Mouse (Mus musculus): ENCODE results near the gene Rasl10a. TPM values are rescaled to one million over a fixed set of nuclear protein-coding genes. Genes with fewer than 3 reads are reported as not detected.

The Rasl10a gene
- total and polyA plus RNA-seq, 3 experiments = 5.0 to 8.1 (median 5.4) TPM

DNA sequence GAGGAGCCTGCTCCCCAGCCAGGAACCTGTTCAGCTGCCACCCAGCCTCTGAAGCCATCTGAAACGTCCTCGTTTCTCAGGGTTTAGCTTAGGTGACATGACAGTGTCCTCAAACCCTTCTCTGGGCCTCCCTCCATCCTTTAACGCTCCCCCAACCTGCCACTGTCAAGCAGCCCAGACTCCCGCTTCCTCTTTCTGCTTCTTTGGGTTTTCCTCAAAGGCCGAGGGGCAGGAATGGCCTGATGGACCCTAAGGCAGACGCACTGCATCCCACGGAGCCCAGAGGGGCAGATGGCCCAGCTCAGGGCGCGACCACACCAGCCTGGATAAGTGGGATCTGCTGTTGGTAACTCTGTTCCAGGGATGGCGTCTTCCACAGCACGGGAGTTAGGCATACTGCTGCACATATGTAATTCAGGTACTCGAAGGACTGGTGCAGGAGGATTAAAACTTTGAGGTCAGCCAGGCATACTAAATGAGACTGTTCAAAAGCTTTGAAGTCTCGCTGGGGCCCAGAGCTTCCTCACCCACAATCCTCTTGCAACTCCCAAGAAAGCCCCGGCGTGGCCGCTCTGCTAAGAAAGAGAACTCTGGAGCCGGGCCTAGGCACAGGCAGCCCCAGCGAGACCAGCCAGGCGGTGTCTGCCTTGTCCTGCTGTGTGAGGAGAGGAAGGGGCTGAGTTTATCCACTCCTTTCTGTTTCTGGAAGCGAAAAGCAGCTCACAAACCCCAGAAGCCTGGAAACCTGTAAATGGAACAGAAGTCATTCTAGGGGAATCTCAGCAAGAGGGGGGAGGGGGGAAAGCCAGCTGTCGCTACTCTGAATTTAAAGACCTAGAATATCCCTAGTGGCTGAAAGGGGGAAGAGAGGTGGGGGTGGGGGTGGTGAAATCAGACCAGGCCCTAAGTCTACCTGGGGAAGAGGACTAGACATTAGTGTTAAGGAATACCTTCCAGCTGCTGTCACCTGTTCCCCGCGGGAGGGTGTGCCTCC, 1.7 kb upstream of the Rasl10a start:
- H3K27me3 ChIP-seq (ENCODE audit: control insufficient read depth, insufficient read depth, low read length) = no peaks in the 10 kb centered on the region
- H3K27ac ChIP-seq = no peak overlapping the region
- no peaks in the 10 kb centered on the region for H3K79me2 ChIP-seq (replicated peaks; ENCODE audit: control insufficient read depth, insufficient read depth, low read length)
- no peak overlapping the region for H3K4me3 ChIP-seq
- no peak for DNase-seq
- intact Hi-C loops (cut with DNase I) = no loop called here
- no peaks in the 10 kb centered on the region for H3K36me3 ChIP-seq (ENCODE audit: control insufficient read depth, insufficient read depth, low read length)
- H3K4me1 ChIP-seq (ENCODE audit: control insufficient read depth, insufficient read depth, low read length) = peaks cover 9% of the 10 kb centered on the region
- no peak for TF ChIP-seq POLR2A (IDR thresholded peaks at IDR 0.05; ENCODE audit: insufficient read depth, low read depth, low read length)
- TF ChIP-seq CTCF (IDR thresholded peaks at IDR 0.05) = no peak
- TF ChIP-seq EP300 (IDR thresholded peaks at IDR 0.05; ENCODE audit: insufficient read depth, low read depth, low read length) = no peak
- no peak overlapping the region for H3K9ac ChIP-seq (ENCODE audit: low read depth, low read length)
- 81% methylated on average over 23 of the region's 23 CpGs for WGBS

DNA sequence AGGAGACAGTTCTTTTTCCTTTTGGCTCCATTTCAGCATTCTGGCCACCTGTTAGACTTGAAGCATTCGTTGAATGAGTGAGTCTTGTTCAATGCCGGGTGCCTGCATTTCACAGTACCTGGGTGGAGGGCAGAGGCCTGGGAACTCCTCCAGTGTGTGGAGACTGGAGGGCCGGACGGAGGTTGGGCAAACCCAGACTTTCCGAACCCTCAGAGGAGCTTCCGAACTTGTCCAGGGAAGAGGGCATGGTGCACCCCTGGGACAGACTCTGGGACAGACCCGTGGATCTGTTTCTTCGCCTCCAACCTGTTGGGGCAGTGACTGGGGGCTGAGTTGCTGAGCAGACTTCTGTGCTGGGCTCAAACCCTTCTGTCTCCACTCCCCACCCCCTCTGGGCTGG, 864 bp upstream of the Rasl10a start:
- intact Hi-C loops (cut with DNase I) = no loop called here
- WGBS = 88% methylated on average over 8 of the region's 8 CpGs
- H3K4me3 ChIP-seq = no peak overlapping the region
- no peaks in the 10 kb centered on the region for H3K27me3 ChIP-seq (ENCODE audit: control insufficient read depth, insufficient read depth, low read length)
- no peaks in the 10 kb centered on the region for H3K36me3 ChIP-seq (ENCODE audit: control insufficient read depth, insufficient read depth, low read length)
- TF ChIP-seq POLR2A (IDR thresholded peaks at IDR 0.05; ENCODE audit: insufficient read depth, low read depth, low read length) (no peak), EP300 (IDR thresholded peaks at IDR 0.05; ENCODE audit: insufficient read depth, low read depth, low read length) (no peak), CTCF (IDR thresholded peaks at IDR 0.05) (no peak)
- no peak overlapping the region for H3K9ac ChIP-seq (ENCODE audit: low read depth, low read length)
- no peak overlapping the region for H3K27ac ChIP-seq
- no peaks in the 10 kb centered on the region for H3K79me2 ChIP-seq (replicated peaks; ENCODE audit: control insufficient read depth, insufficient read depth, low read length)
- peaks cover 9% of the 10 kb centered on the region for H3K4me1 ChIP-seq (ENCODE audit: control insufficient read depth, insufficient read depth, low read length)
- DNase-seq = no peak

DNA sequence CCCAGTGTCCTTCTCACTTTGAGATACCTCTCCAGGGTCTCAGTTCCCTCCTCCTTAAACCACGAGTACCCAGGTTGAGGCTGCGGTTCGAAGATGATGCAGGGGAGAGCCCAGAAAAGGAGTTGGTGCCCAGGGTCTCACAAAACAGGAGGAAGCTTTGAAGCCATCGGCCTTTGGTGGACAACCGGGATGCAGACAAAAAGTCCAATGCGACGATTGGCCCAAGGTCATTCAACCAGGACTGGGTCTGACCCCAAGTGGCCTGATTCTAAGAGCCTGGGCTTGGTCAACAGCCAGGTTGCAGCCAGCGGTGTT, 430 bp upstream of the Rasl10a start:
- intact Hi-C loops (cut with DNase I) = no loop called here

DNA sequence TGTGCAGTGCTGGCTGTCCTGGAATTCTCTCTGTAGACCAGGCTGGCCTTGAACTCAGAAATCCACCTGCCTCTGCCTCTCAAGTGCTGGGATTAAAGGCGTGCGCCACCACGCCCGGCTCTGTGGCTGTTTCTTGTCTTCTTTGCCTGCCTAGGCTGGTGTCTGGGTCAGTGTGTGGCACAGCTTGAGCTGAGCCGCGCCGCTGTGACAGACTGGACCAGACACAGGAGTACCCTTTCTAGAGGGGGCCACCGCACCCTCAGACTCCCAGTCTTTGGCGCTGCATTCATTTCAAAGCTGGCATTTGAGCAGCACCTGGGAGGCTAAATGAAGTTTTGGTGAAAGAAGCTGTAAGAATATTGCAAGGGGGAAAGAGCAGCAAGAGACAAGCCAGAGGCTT, 855 bp downstream of the Rasl10a start:
- H3K9ac ChIP-seq (ENCODE audit: low read depth, low read length) = no peak overlapping the region
- no peaks in the 10 kb centered on the region for H3K79me2 ChIP-seq (replicated peaks; ENCODE audit: control insufficient read depth, insufficient read depth, low read length)
- no peaks in the 10 kb centered on the region for H3K36me3 ChIP-seq (ENCODE audit: control insufficient read depth, insufficient read depth, low read length)
- WGBS = 35% methylated on average over 9 of the region's 9 CpGs
- peak overlapping the region; percentile 2; the same call in 1 of the 2 replicates for H3K4me3 ChIP-seq
- no peak overlapping the region for H3K27ac ChIP-seq
- no peaks in the 10 kb centered on the region for H3K27me3 ChIP-seq (ENCODE audit: control insufficient read depth, insufficient read depth, low read length)
- no peak for DNase-seq
- TF ChIP-seq POLR2A (IDR thresholded peaks at IDR 0.05; ENCODE audit: insufficient read depth, low read depth, low read length) (no peak), EP300 (IDR thresholded peaks at IDR 0.05; ENCODE audit: insufficient read depth, low read depth, low read length) (no peak), CTCF (IDR thresholded peaks at IDR 0.05) (no peak)
- H3K4me1 ChIP-seq (ENCODE audit: control insufficient read depth, insufficient read depth, low read length) = peaks cover 15% of the 10 kb centered on the region
- intact Hi-C loops (cut with DNase I) = no loop called here

More for the DNA sequence above, 430 bp upstream of the Rasl10a start:
- Histone ChIP-seq H3K9ac (ENCODE audit: low read depth, low read length) (peak overlapping the region; percentile 76), H3K27ac (no peak overlapping the region), H3K36me3 (ENCODE audit: control insufficient read depth, insufficient read depth, low read length) (no peaks in the 10 kb centered on the region), H3K4me3 (peak overlapping the region; percentile 62), H3K4me1 (ENCODE audit: control insufficient read depth, insufficient read depth, low read length) (peaks cover 12% of the 10 kb centered on the region), H3K79me2 (replicated peaks; ENCODE audit: control insufficient read depth, insufficient read depth, low read length) (no peaks in the 10 kb centered on the region), H3K27me3 (ENCODE audit: control insufficient read depth, insufficient read depth, low read length) (no peaks in the 10 kb centered on the region)
- TF ChIP-seq EP300 (IDR thresholded peaks at IDR 0.05; ENCODE audit: insufficient read depth, low read depth, low read length) (no peak), CTCF (IDR thresholded peaks at IDR 0.05) (no peak), POLR2A (IDR thresholded peaks at IDR 0.05; ENCODE audit: insufficient read depth, low read depth, low read length) (no peak)
- 40% methylated on average over 8 of the region's 8 CpGs for WGBS
- no peak for DNase-seq

DNA sequence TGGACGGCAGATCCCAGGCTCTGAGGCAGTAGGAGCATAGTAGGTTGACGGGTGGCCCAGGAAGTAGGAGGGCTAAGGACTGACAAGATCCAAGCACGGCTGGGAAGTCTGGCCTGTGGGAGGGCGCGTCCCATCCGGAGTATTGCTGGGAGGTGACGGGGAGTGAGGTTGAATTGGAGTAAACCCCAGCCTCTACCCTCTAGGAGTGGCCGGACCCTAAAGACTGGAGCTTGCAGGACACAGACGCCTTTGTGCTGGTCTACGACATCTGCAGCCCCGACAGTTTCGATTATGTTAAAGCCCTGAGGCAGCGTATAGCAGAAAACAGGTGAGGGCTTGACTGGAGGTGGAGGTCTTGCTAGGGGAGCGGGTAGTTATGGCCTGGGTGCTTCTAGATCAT, 1.3 kb downstream of the Rasl10a start:
- peak in 1 of 2 experiments; percentile 40 for DNase-seq
- Histone ChIP-seq H3K4me3 (peak overlapping the region; percentile 2; the same call in 1 of the 2 replicates), H3K79me2 (replicated peaks; ENCODE audit: control insufficient read depth, insufficient read depth, low read length) (no peaks in the 10 kb centered on the region), H3K27me3 (ENCODE audit: control insufficient read depth, insufficient read depth, low read length) (no peaks in the 10 kb centered on the region), H3K9ac (ENCODE audit: low read depth, low read length) (no peak overlapping the region), H3K27ac (no peak overlapping the region), H3K4me1 (ENCODE audit: control insufficient read depth, insufficient read depth, low read length) (peaks cover 17% of the 10 kb centered on the region), H3K36me3 (ENCODE audit: control insufficient read depth, insufficient read depth, low read length) (no peaks in the 10 kb centered on the region)
- WGBS = 30% methylated on average over 14 of the region's 14 CpGs
- no peak for TF ChIP-seq EP300 (IDR thresholded peaks at IDR 0.05; ENCODE audit: insufficient read depth, low read depth, low read length)
- TF ChIP-seq POLR2A (IDR thresholded peaks at IDR 0.05; ENCODE audit: insufficient read depth, low read depth, low read length) = 0 out of 2 replicates have a peak, but pooled peaks have one; percentile 27
- intact Hi-C loops (cut with DNase I) = no loop called here

DNA sequence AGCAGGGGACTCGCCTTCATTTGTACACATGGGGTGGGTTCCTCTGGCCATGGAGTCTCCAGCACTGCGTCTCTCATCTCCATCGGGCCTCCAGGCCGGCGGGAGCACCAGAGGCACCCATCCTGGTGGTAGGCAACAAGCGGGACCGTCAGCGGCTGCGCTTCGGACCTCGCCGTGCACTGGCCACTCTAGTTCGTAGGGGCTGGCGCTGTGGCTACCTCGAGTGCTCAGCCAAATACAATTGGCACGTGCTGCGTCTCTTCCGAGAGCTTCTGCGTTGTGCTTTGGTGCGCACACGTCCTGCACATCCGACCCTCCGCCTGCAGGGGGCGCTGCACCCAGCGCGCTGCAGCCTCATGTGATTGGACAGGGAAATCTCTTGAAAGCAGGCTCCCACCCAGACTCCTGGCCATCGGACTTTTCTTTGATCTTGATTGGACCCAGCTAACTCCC, 1.8 kb downstream of the Rasl10a start:
- intact Hi-C loops (cut with DNase I) = no loop called here
- Histone ChIP-seq H3K27me3 (ENCODE audit: control insufficient read depth, insufficient read depth, low read length) (no peaks in the 10 kb centered on the region), H3K27ac (no peak overlapping the region), H3K9ac (ENCODE audit: low read depth, low read length) (0 out of 2 replicates have a peak overlapping the region, but pooled peaks have one; percentile 1), H3K4me1 (ENCODE audit: control insufficient read depth, insufficient read depth, low read length) (peaks cover 17% of the 10 kb centered on the region), H3K36me3 (ENCODE audit: control insufficient read depth, insufficient read depth, low read length) (no peaks in the 10 kb centered on the region), H3K79me2 (replicated peaks; ENCODE audit: control insufficient read depth, insufficient read depth, low read length) (no peaks in the 10 kb centered on the region), H3K4me3 (no peak overlapping the region)
- DNase-seq = peak; percentile 37 to 53
- WGBS = 25% methylated on average over 27 of the region's 27 CpGs
- TF ChIP-seq POLR2A (IDR thresholded peaks at IDR 0.05; ENCODE audit: insufficient read depth, low read depth, low read length) = no peak
- peak; percentile 88 for TF ChIP-seq CTCF (IDR thresholded peaks at IDR 0.05)
- no peak for TF ChIP-seq EP300 (IDR thresholded peaks at IDR 0.05; ENCODE audit: insufficient read depth, low read depth, low read length)
